Mouse (Mus musculus) heart, adult 2 months (tissue): ENCODE measurements around the gene Srgap1.
A peak's percentile ranks its signal among the peaks of the same experiment; 100 is the strongest.

ENCODE experiments used
- CTCF ChIP-seq: fragments of 200-600 bp; IDR thresholded peaks from 2 replicates; pipeline ENCODE4 v1.8.1; 2022; ENCODE audit warnings: antibody characterized with exemption, mild to moderate bottlenecking, moderate library complexity
- POLR2A ChIP-seq: fragments of 200-500 bp; IDR thresholded peaks from 2 replicates; pipeline ENCODE4 v1.6.1; 2011; ENCODE audit warnings: mild to moderate bottlenecking, low read depth, low read length, control low read depth; ENCODE audit not compliant: insufficient read depth

GRCm38 (mm10) chr10:121833443-121833842 is 213.7 kb downstream of the Srgap1 start:
- TF ChIP-seq POLR2A: no peak
- peak; percentile 72 for TF ChIP-seq CTCF
